Mouse (Mus musculus) hematopoietic stem cell, adult 5-6 weeks (primary cell): Measurements from ENCODE around the gene Myd88. TPM values are rescaled to one million over a fixed set of nuclear protein-coding genes. Genes with fewer than 3 reads are reported as not detected.

Experiments used
- ATAC-seq, 2 experiments: fragments of 125-278 bp in 1 of 2; replicated peaks in 1 of 2; 2 replicates each; pipeline ENCODE4 v1.8.0; 2016 to 2017; ENCODE audit warnings: inconsistent platforms in 2 of 2, mild to moderate bottlenecking in 2 of 2, moderate number of reproducible peaks in 2 of 2, low read depth in 1 of 2, moderate TSS enrichment in 1 of 2; ENCODE audit not compliant: low FRiP score in 2 of 2, poor library complexity in 2 of 2, severe bottlenecking in 2 of 2, insufficient read depth in 1 of 2, low TSS enrichment in 1 of 2
- total RNA-seq: library from RNA; stranded (forward); fragments of 172-1452, 232-1000 nt; gene quantifications from 2 replicates; pipeline ENCODE4 v1.2.3, GENCODE M21; 2017

The Myd88 gene
- total RNA-seq, 1 experiment from 2014 or later: 26.9 TPM

GRCm38 (mm10) chr9:119321392-119322229 lies 19.6 kb downstream of the Myd88 start:
- ATAC-seq: no peak

GRCm38 (mm10) chr9:119320946-119321345 lies 20.3 kb downstream of the Myd88 start:
- no peak for ATAC-seq

GRCm38 (mm10) chr9:119320446-119320845 lies 20.8 kb downstream of the Myd88 start:
- no peak for ATAC-seq

GRCm38 (mm10) chr9:119318891-119319290 lies 22.3 kb downstream of the Myd88 start:
- no peak for ATAC-seq

GRCm38 (mm10) chr9:119313096-119313495 lies 28.1 kb downstream of the Myd88 start:
- no peak for ATAC-seq

GRCm38 (mm10) chr9:119309067-119309466 lies 32.1 kb downstream of the Myd88 start:
- ATAC-seq: no peak

- no peak for ATAC-seq
Observed at GRCm38 (mm10) chr9:119305863-119306262, 35.3 kb downstream of the Myd88 start.

- no peak for ATAC-seq
Observed at GRCm38 (mm10) chr9:119298563-119298962, 42.6 kb downstream of the Myd88 start.

GRCm38 (mm10) chr9:119297696-119298095 lies 43.5 kb downstream of the Myd88 start:
- no peak for ATAC-seq

- no peak for ATAC-seq
Observed at GRCm38 (mm10) chr9:119290791-119291190, 50.4 kb downstream of the Myd88 start.

Other genes with a start within 250 kb of the Myd88 start
- 0.50 TPM in 1 of 2 replicates, not detected in the other for gene Plcd1, start 247.9 kb downstream of the Myd88 start, total RNA-seq
- gene Dlec1, start 238.9 kb downstream of the Myd88 start, total RNA-seq: 0.55 TPM in 1 of 2 replicates, not detected in the other
- not detected in 2 replicates for gene Acaa1b, start 184.3 kb downstream of the Myd88 start, total RNA-seq
- gene Gm47289, start 182.2 kb downstream of the Myd88 start, total RNA-seq: not detected in 2 replicates
- not detected in 2 replicates for gene Slc22a13, start 132.3 kb downstream of the Myd88 start, total RNA-seq
- gene Oxsr1, start 19.0 kb downstream of the Myd88 start, total RNA-seq: 36.1 and 48.2 TPM in 2 replicates
- 16.2 and 25.8 TPM in 2 replicates for gene Acaa1a, start 1.7 kb downstream of the Myd88 start, total RNA-seq
- gene Xylb, start 16.0 kb upstream of the Myd88 start, total RNA-seq: 1.8 and 2.3 TPM in 2 replicates
- gene Slc22a14, start 24.1 kb upstream of the Myd88 start, total RNA-seq: not detected in 2 replicates
- 1.2 and 8.4 TPM in 2 replicates for gene Acvr2b, start 60.7 kb upstream of the Myd88 start, total RNA-seq
- gene Exog, start 103.5 kb upstream of the Myd88 start, total RNA-seq: 3.6 and 5.6 TPM in 2 replicates
- gene Scn5a, start 237.6 kb upstream of the Myd88 start, total RNA-seq: not detected in 2 replicates